Mouse (Mus musculus): ENCODE data around the gene Phgr1. TPM values are rescaled to one million over a fixed set of nuclear protein-coding genes. Genes with fewer than 3 reads are reported as not detected.

Gene Phgr1
- total RNA-seq, 2 experiments from 2014 or later: not detected

GRCm38 (mm10) chr2:118766041-118767033 lies 6.2 kb upstream of the Phgr1 start:
- intact Hi-C loops (cut with DNase I): no loop called here

GRCm38 (mm10) chr2:118774536-118774935 lies 2.0 kb downstream of the Phgr1 start:
- intact Hi-C loops (cut with DNase I): no loop called here
- no peak for DNase-seq (ENCODE audit: low spot score in 2 of 2)

More at GRCm38 (mm10) chr2:118766041-118767033, 6.2 kb upstream of the Phgr1 start:
- no peak for DNase-seq (ENCODE audit: low spot score in 2 of 2)

GRCm38 (mm10) chr2:118775396-118775795 lies 2.8 kb downstream of the Phgr1 start:
- peak; percentile 22 to 49 for DNase-seq (ENCODE audit: low spot score in 2 of 2)

GRCm38 (mm10) chr2:118775846-118776245 lies 3.3 kb downstream of the Phgr1 start:
- peak; percentile 65 to 86 for DNase-seq (ENCODE audit: low spot score in 2 of 2)
- intact Hi-C loops (cut with DNase I): no loop called here

More at GRCm38 (mm10) chr2:118775396-118775795, 2.8 kb downstream of the Phgr1 start:
- intact Hi-C loops (cut with DNase I): no loop called here

GRCm38 (mm10) chr2:118776295-118776694 lies 3.7 kb downstream of the Phgr1 start:
- no peak for DNase-seq (ENCODE audit: low spot score in 2 of 2)
- intact Hi-C loops (cut with DNase I): no loop called here

GRCm38 (mm10) chr2:118778418-118778817 lies 5.8 kb downstream of the Phgr1 start:
- intact Hi-C loops (cut with DNase I): loop anchor here (2.0 kb wide), 1 partner anchor 34 kb away; the partner anchor contains the start of gene Inafm2
- no peak for DNase-seq (ENCODE audit: low spot score in 2 of 2)

- no peak for DNase-seq (ENCODE audit: low spot score in 2 of 2)
These were observed 6.5 kb downstream of the Phgr1 start for GRCm38 (mm10) chr2:118779065-118779464.

GRCm38 (mm10) chr2:118779504-118780480 lies 7.2 kb downstream of the Phgr1 start, which contains the start of gene Disp2:
Gene Disp2 (plus strand): TSS chr2:118779719.
- intact Hi-C loops (cut with DNase I): loop anchor here (2.0 kb wide), 1 partner anchor 35 kb away; the partner anchor contains the start of gene Inafm2
- DNase-seq (ENCODE audit: low spot score in 2 of 2): peak; percentile 96 to 97

More at GRCm38 (mm10) chr2:118779065-118779464, 6.5 kb downstream of the Phgr1 start:
- intact Hi-C loops (cut with DNase I): loop anchor here (2.0 kb wide), 1 partner anchor 34 kb away; the partner anchor contains the start of gene Inafm2

- no peak for DNase-seq (ENCODE audit: low spot score in 2 of 2)
- intact Hi-C loops (cut with DNase I): no loop called here
These were observed 8.5 kb downstream of the Phgr1 start for GRCm38 (mm10) chr2:118781115-118781514.

- intact Hi-C loops (cut with DNase I): no loop called here
- DNase-seq (ENCODE audit: low spot score in 2 of 2): no peak
These were observed 9.7 kb downstream of the Phgr1 start for GRCm38 (mm10) chr2:118782303-118782702.

GRCm38 (mm10) chr2:118783093-118783492 lies 10.5 kb downstream of the Phgr1 start:
- intact Hi-C loops (cut with DNase I): no loop called here
- DNase-seq (ENCODE audit: low spot score in 2 of 2): no peak

- intact Hi-C loops (cut with DNase I): no loop called here
- no peak for DNase-seq (ENCODE audit: low spot score in 2 of 2)
These were observed 11.1 kb downstream of the Phgr1 start for GRCm38 (mm10) chr2:118783663-118784062.

- intact Hi-C loops (cut with DNase I): no loop called here
- DNase-seq (ENCODE audit: low spot score in 2 of 2): no peak
These were observed 14.0 kb downstream of the Phgr1 start for GRCm38 (mm10) chr2:118786525-118786924.

- intact Hi-C loops (cut with DNase I): no loop called here
- no peak for DNase-seq (ENCODE audit: low spot score in 2 of 2)
These were observed 16.9 kb downstream of the Phgr1 start for GRCm38 (mm10) chr2:118789501-118789900.

GRCm38 (mm10) chr2:118790221-118790550 lies 17.6 kb downstream of the Phgr1 start:
- DNase-seq (ENCODE audit: low spot score in 2 of 2): no peak
- intact Hi-C loops (cut with DNase I): no loop called here

- DNase-seq (ENCODE audit: low spot score in 2 of 2): peak; percentile 66 to 87
- intact Hi-C loops (cut with DNase I): no loop called here
These were observed 18.3 kb downstream of the Phgr1 start for GRCm38 (mm10) chr2:118790551-118791525.

- intact Hi-C loops (cut with DNase I): no loop called here
- no peak for DNase-seq (ENCODE audit: low spot score in 2 of 2)
These were observed 19.2 kb downstream of the Phgr1 start for GRCm38 (mm10) chr2:118791591-118792258.

- no peak for DNase-seq (ENCODE audit: low spot score in 2 of 2)
- intact Hi-C loops (cut with DNase I): no loop called here
These were observed 19.7 kb downstream of the Phgr1 start for GRCm38 (mm10) chr2:118792259-118792613.

Data from left cerebral cortex, postnatal 14 days (tissue).